Mouse (Mus musculus) CH12.LX (cell line): ENCODE results near the gene Slc22a14.
"Not testable (repeated sequence)": the region's sequence is repeated elsewhere in the genome, so short reads cannot be mapped to it uniquely, and the experiment has no call there.

Experiments used
- BHLHE40 ChIP-seq: IDR thresholded peaks from 2 replicates; pipeline ENCODE4 v1.6.1; 2011; ENCODE audit warnings: mild to moderate bottlenecking, low read depth, low read length, improper control_type of control experiment
- CHD2 ChIP-seq: IDR thresholded peaks from 2 replicates; pipeline ENCODE4 v1.6.1; 2011; ENCODE audit warnings: low read length, improper control_type of control experiment
- CTCF ChIP-seq, 2 experiments: IDR thresholded peaks in 1 of 2; conservative IDR thresholded peaks in 1 of 2; 2 replicates each; pipeline ENCODE4 v1.5.1; 2011 to 2012; ENCODE audit warnings: low read depth in 2 of 2, low read length in 2 of 2, improper control_type of control experiment in 1 of 2, inconsistent platforms in 1 of 2, mild to moderate bottlenecking in 1 of 2, moderate library complexity in 1 of 2
- EP300 ChIP-seq: IDR thresholded peaks from 2 replicates; pipeline ENCODE4 v1.6.1; 2011; ENCODE audit warnings: low read length, improper control_type of control experiment
- NELFE ChIP-seq: IDR thresholded peaks from 2 replicates; pipeline ENCODE4 v1.6.1; 2011; ENCODE audit warnings: low read depth, low read length, improper control_type of control experiment
- PAX5 ChIP-seq: IDR thresholded peaks from 2 replicates; pipeline ENCODE4 v1.6.1; 2012; ENCODE audit warnings: low read length, inconsistent platforms, mixed read lengths
- POLR2A ChIP-seq: IDR thresholded peaks from 2 replicates; pipeline ENCODE4 v1.6.1; 2011; ENCODE audit warnings: low read depth, mild to moderate bottlenecking, improper control_type of control experiment, low read length
- RAD21 ChIP-seq: IDR thresholded peaks from 2 replicates; pipeline ENCODE4 v1.6.1; 2011; ENCODE audit warnings: low read depth, mild to moderate bottlenecking, low read length, improper control_type of control experiment, moderate library complexity
- TBP ChIP-seq: conservative IDR thresholded peaks from 2 replicates; pipeline ENCODE4 v1.6.1; 2011; ENCODE audit warnings: low read depth, low read length, improper control_type of control experiment
- USF1 ChIP-seq: IDR thresholded peaks from 2 replicates; pipeline ENCODE4 v1.6.1; 2014; ENCODE audit warnings: low read depth, mild to moderate bottlenecking, inconsistent platforms, low read length, improper control_type of control experiment
- USF2 ChIP-seq: conservative IDR thresholded peaks from 2 replicates; pipeline ENCODE4 v1.6.1; 2011; ENCODE audit warnings: low read depth, low read length, improper control_type of control experiment
- ZC3H11A ChIP-seq: IDR thresholded peaks from 2 replicates; pipeline ENCODE4 v1.6.1; 2012; ENCODE audit warnings: low read depth, mild to moderate bottlenecking, inconsistent platforms, low read length, improper control_type of control experiment
- ZKSCAN1 ChIP-seq: IDR thresholded peaks from 2 replicates; pipeline ENCODE4 v1.6.1; 2012; ENCODE audit warnings: low read depth, inconsistent platforms, low read length, improper control_type of control experiment, borderline replicate concordance
- ZNF384 ChIP-seq: IDR thresholded peaks from 2 replicates; pipeline ENCODE4 v1.6.1; 2012; ENCODE audit warnings: low read depth, low read length, improper control_type of control experiment, inconsistent platforms

DNA sequence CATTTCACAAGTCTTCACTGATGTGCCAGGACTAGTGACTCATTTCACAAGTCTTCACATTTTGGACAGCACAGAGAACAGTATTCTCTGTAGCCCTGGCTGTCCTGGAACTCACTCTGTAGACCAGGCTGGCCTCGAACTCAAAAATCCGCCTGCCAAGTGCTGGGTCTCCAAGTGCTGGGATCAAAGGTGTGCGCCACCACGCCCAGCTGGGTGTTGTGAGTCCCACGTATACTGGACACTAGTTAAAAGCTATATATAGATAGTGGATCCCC is 99.3 kb downstream of the Slc22a14 start:
- not testable (repeated sequence) for TF ChIP-seq USF1; CTCF (conservative IDR thresholded peaks at IDR 0.05 in 1 of 2, IDR thresholded peaks at IDR 0.05 in 1 of 2; ENCODE audit: low read depth in 2 of 2, low read length in 2 of 2); POLR2A; ZKSCAN1; ZC3H11A; TBP; USF2; ZNF384; NELFE; PAX5; BHLHE40; RAD21
- TF ChIP-seq CHD2: 0 out of 2 replicates have a peak, but pooled peaks have one; percentile 89
- TF ChIP-seq EP300: peak; percentile 98; the same call in 1 of the 2 replicates
